Mouse (Mus musculus) C2C12 (cell line): Measurements from ENCODE around the gene Catsper4. TPM values are rescaled to one million over a fixed set of nuclear protein-coding genes. Genes with fewer than 3 reads are reported as not detected.

ENCODE experiments used
- H3K27me3 ChIP-seq: one replicate; pipeline ENCODE4 v1.6.1; 2011; ENCODE audit not compliant: control insufficient read depth, insufficient read depth, insufficient read length
- H3K36me3 ChIP-seq: one replicate; pipeline ENCODE4 v1.6.1; 2011; ENCODE audit not compliant: control insufficient read depth, insufficient read depth
- H3K4me3 ChIP-seq: one replicate; pipeline ENCODE4 v1.5.1; 2011; ENCODE audit warnings: mild to moderate bottlenecking, control low read depth; ENCODE audit not compliant: poor library complexity, insufficient read depth, severe bottlenecking
- H3K79me2 ChIP-seq: one replicate; pipeline ENCODE4 v1.6.1; 2011; ENCODE audit not compliant: control insufficient read depth, insufficient read depth
- H3K79me3 ChIP-seq: one replicate; pipeline ENCODE4 v1.6.1; 2011; ENCODE audit warnings: low read depth, control low read depth
- H3ac ChIP-seq: one replicate; pipeline ENCODE3; 2011; ENCODE audit warnings: low read depth; ENCODE audit not compliant: control insufficient read depth, insufficient read length
- CEBPB ChIP-seq: IDR thresholded peaks from one replicate; pipeline ENCODE4 v1.6.1; 2011; ENCODE audit warnings: low read depth, mild to moderate bottlenecking, control low read depth, moderate library complexity
- CTCF ChIP-seq: IDR thresholded peaks from one replicate; pipeline ENCODE4 v1.5.1; 2011; ENCODE audit not compliant: control insufficient read depth, insufficient read depth, insufficient read length
- FOSL1 ChIP-seq: IDR thresholded peaks from one replicate; pipeline ENCODE4 v1.8.0; 2011; ENCODE audit warnings: mild to moderate bottlenecking, low read length; ENCODE audit not compliant: poor library complexity, insufficient read depth, severe bottlenecking
- MAX ChIP-seq: IDR thresholded peaks from one replicate; pipeline ENCODE4 v1.6.1; 2011; ENCODE audit warnings: mild to moderate bottlenecking, control low read depth
- MYOD1 ChIP-seq: IDR thresholded peaks from one replicate; pipeline ENCODE4 v1.6.1; 2011; ENCODE audit warnings: low read depth; ENCODE audit not compliant: control insufficient read depth, insufficient read length
- MYOG ChIP-seq: IDR thresholded peaks from one replicate; pipeline ENCODE4 v1.6.1; 2011; ENCODE audit not compliant: control insufficient read depth, insufficient read length; ENCODE audit errors: extremely low read depth
- USF1 ChIP-seq: IDR thresholded peaks from one replicate; pipeline ENCODE4 v1.6.1; 2011; ENCODE audit warnings: low read depth, mild to moderate bottlenecking, control low read depth, moderate library complexity
- polyA plus RNA-seq: library from polyadenylated mRNA; unstranded; fragments of >200 nt; fragmentation: generic; extraction: Trizol; gene quantifications from one replicate; pipeline ENCODE4 v1.2.1, GENCODE M21; 2012; ENCODE audit warnings: missing spikeins

The Catsper4 gene
- polyA plus RNA-seq, 1 experiment: not detected

GRCm38 (mm10) chr4:134202904-134203303 is 24.3 kb downstream of the Catsper4 start, which contains the start of gene Gm7534:
Gene Gm7534 (minus strand): TSS chr4:134203004.
- Histone ChIP-seq H3K36me3 (no peaks in the 10 kb centered on the region), H3ac (no peak within 1 kb of the TSS), H3K79me2 (no peaks in the 10 kb centered on the region), H3K4me3 (no peak within 1 kb of the TSS), H3K79me3 (no peaks in the 10 kb centered on the region), H3K27me3 (peaks cover 20% of the 10 kb centered on the region)
- TF ChIP-seq MAX: no peak
- TF ChIP-seq CTCF: no peak
- no peak for TF ChIP-seq USF1
- TF ChIP-seq MYOD1: no peak
- TF ChIP-seq CEBPB: no peak
- no peak for TF ChIP-seq FOSL1
- TF ChIP-seq MYOG: no peak

- Histone ChIP-seq H3K79me2 (no peaks in the 10 kb centered on the region), H3K36me3 (no peaks in the 10 kb centered on the region), H3K4me3 (no peak overlapping the region), H3ac (no peak overlapping the region), H3K79me3 (no peaks in the 10 kb centered on the region), H3K27me3 (peaks cover 22% of the 10 kb centered on the region)
- no peak for TF ChIP-seq CEBPB
- no peak for TF ChIP-seq FOSL1
- no peak for TF ChIP-seq CTCF
- TF ChIP-seq MYOD1: no peak
- no peak for TF ChIP-seq USF1
- no peak for TF ChIP-seq MAX
- TF ChIP-seq MYOG: no peak
Observed at GRCm38 (mm10) chr4:134199371-134199770, 27.8 kb downstream of the Catsper4 start.

GRCm38 (mm10) chr4:134186268-134186667 is 40.9 kb downstream of the Catsper4 start:
- Histone ChIP-seq H3K4me3 (peak overlapping the region; percentile 57), H3K36me3 (no peaks in the 10 kb centered on the region)
- TF ChIP-seq USF1: no peak

GRCm38 (mm10) chr4:134185569-134185968 is 41.6 kb downstream of the Catsper4 start:
- no peak overlapping the region for H3ac ChIP-seq
- no peaks in the 10 kb centered on the region for H3K27me3 ChIP-seq
- TF ChIP-seq USF1 (no peak), CEBPB (no peak), MYOD1 (no peak), FOSL1 (no peak), CTCF (no peak), MAX (no peak), MYOG (no peak)
- H3K79me3 ChIP-seq: peaks cover 26% of the 10 kb centered on the region
- H3K4me3 ChIP-seq: no peak overlapping the region
- no peaks in the 10 kb centered on the region for H3K36me3 ChIP-seq
- H3K79me2 ChIP-seq: peaks cover 60% of the 10 kb centered on the region

More at GRCm38 (mm10) chr4:134186268-134186667, 40.9 kb downstream of the Catsper4 start:
- H3K27me3 ChIP-seq: no peaks in the 10 kb centered on the region
- peaks cover 26% of the 10 kb centered on the region for H3K79me3 ChIP-seq
- H3K79me2 ChIP-seq: peaks cover 53% of the 10 kb centered on the region
- H3ac ChIP-seq: peak overlapping the region; percentile 64

- TF ChIP-seq CEBPB: no peak
- no peak for TF ChIP-seq FOSL1
- TF ChIP-seq MAX: no peak
- TF ChIP-seq MYOG: no peak
- TF ChIP-seq MYOD1: no peak
- TF ChIP-seq CTCF: no peak
- TF ChIP-seq USF1: no peak
- H3K4me3 ChIP-seq: no peak overlapping the region
- peaks cover 72% of the 10 kb centered on the region for H3K79me2 ChIP-seq
- peaks cover 29% of the 10 kb centered on the region for H3K79me3 ChIP-seq
- no peaks in the 10 kb centered on the region for H3K27me3 ChIP-seq
- no peak overlapping the region for H3ac ChIP-seq
- no peaks in the 10 kb centered on the region for H3K36me3 ChIP-seq
Observed at GRCm38 (mm10) chr4:134183711-134184110, 43.5 kb downstream of the Catsper4 start.

- Histone ChIP-seq H3K27me3 (no peaks in the 10 kb centered on the region), H3K79me3 (peaks cover 29% of the 10 kb centered on the region), H3K4me3 (no peak overlapping the region), H3K79me2 (peaks cover 89% of the 10 kb centered on the region), H3K36me3 (no peaks in the 10 kb centered on the region), H3ac (no peak overlapping the region)
- TF ChIP-seq CTCF (no peak), MAX (no peak), USF1 (no peak), CEBPB (no peak), MYOG (no peak), FOSL1 (no peak)
Observed at GRCm38 (mm10) chr4:134181825-134182224, 45.4 kb downstream of the Catsper4 start.
